Mouse (Mus musculus): Measurements from ENCODE around the gene Uhrf1bp1. TPM values are rescaled to one million over a fixed set of nuclear protein-coding genes. Genes with fewer than 3 reads are reported as not detected.

Gene Uhrf1bp1
- polyA plus RNA-seq, 1 experiment, result 16.4 TPM

GRCm38 (mm10) chr17:27839469-27840252 is 16.6 kb upstream of the Uhrf1bp1 start:
- TF ChIP-seq TCF3 (IDR thresholded peaks at IDR 0.05; ENCODE audit: insufficient read length, low read depth), result no peak
- TF ChIP-seq CEBPB (IDR thresholded peaks at IDR 0.05; ENCODE audit: insufficient read depth, poor library complexity, severe bottlenecking), result no peak
- peak; percentile 10 for TF ChIP-seq MAX (IDR thresholded peaks at IDR 0.05; ENCODE audit: low read depth)
- TF ChIP-seq POLR2A (IDR thresholded peaks at IDR 0.05; ENCODE audit: insufficient read length, low read depth), result peak; percentile 85
- TF ChIP-seq POLR2AphosphoS2 (IDR thresholded peaks at IDR 0.05; ENCODE audit: insufficient read length, low read depth), result peak; percentile 94
- TF ChIP-seq SRF (IDR thresholded peaks at IDR 0.05; ENCODE audit: control insufficient read depth, insufficient read length, low read depth), result peak; percentile 93
- peak in 1 of 3 experiments; percentile 22 for TF ChIP-seq MYOG (IDR thresholded peaks at IDR 0.05; ENCODE audit: control insufficient read depth in 1 of 3, insufficient read depth in 1 of 3, insufficient read length in 2 of 3, low read depth in 2 of 3)
- TF ChIP-seq E2F4 (IDR thresholded peaks at IDR 0.05; ENCODE audit: insufficient read depth), result no peak
- peaks cover 8% of the 10 kb centered on the region for H3K36me3 ChIP-seq (ENCODE audit: control insufficient read depth, insufficient read depth)
- peak overlapping the region; percentile 99 for H3K4me2 ChIP-seq (ENCODE audit: low read depth)
- peak overlapping the region; percentile 64 for H3ac ChIP-seq (ENCODE audit: control insufficient read depth, insufficient read length)
- H3K27me3 ChIP-seq (ENCODE audit: control insufficient read depth, insufficient read depth, insufficient read length), result peaks cover 5% of the 10 kb centered on the region
- peaks cover 14% of the 10 kb centered on the region for H3K79me2 ChIP-seq (ENCODE audit: control insufficient read depth, insufficient read depth)
- peak overlapping the region; percentile 87 for H3K4me3 ChIP-seq

GRCm38 (mm10) chr17:27848351-27848750 is 7.9 kb upstream of the Uhrf1bp1 start:
- no peak overlapping the region for H3K4me2 ChIP-seq (ENCODE audit: low read depth)
- no peak overlapping the region for H3ac ChIP-seq (ENCODE audit: control insufficient read depth, insufficient read length)
- peaks cover 58% of the 10 kb centered on the region for H3K36me3 ChIP-seq (ENCODE audit: control insufficient read depth, insufficient read depth)
- TF ChIP-seq POLR2AphosphoS2 (IDR thresholded peaks at IDR 0.05; ENCODE audit: insufficient read length, low read depth) (no peak), REST (IDR thresholded peaks at IDR 0.05; ENCODE audit: insufficient read depth, insufficient read length) (no peak), TCF3 (IDR thresholded peaks at IDR 0.05; ENCODE audit: insufficient read length, low read depth) (no peak), MYOG (IDR thresholded peaks at IDR 0.05; ENCODE audit: control insufficient read depth in 1 of 3, insufficient read depth in 1 of 3, insufficient read length in 2 of 3, low read depth in 2 of 3) (no peak), TCF12 (IDR thresholded peaks at IDR 0.05; ENCODE audit: insufficient read depth, poor library complexity, severe bottlenecking) (no peak), CEBPB (IDR thresholded peaks at IDR 0.05; ENCODE audit: insufficient read depth, poor library complexity, severe bottlenecking) (no peak), POLR2A (IDR thresholded peaks at IDR 0.05; ENCODE audit: insufficient read length, low read depth) (no peak), E2F4 (IDR thresholded peaks at IDR 0.05; ENCODE audit: insufficient read depth) (no peak), USF1 (IDR thresholded peaks at IDR 0.05; ENCODE audit: low read depth) (no peak), MYOD1 (IDR thresholded peaks at IDR 0.05; ENCODE audit: control insufficient read depth in 1 of 3, insufficient read length in 2 of 3, low read depth in 2 of 3) (no peak), MAX (IDR thresholded peaks at IDR 0.05; ENCODE audit: low read depth) (no peak), SRF (IDR thresholded peaks at IDR 0.05; ENCODE audit: control insufficient read depth, insufficient read length, low read depth) (no peak)
- H3K27me3 ChIP-seq (ENCODE audit: control insufficient read depth, insufficient read depth, insufficient read length), result no peaks in the 10 kb centered on the region
- H3K79me2 ChIP-seq (ENCODE audit: control insufficient read depth, insufficient read depth), result no peaks in the 10 kb centered on the region
- no peak overlapping the region for H3K4me3 ChIP-seq

- peaks cover 44% of the 10 kb centered on the region for H3K36me3 ChIP-seq (ENCODE audit: control insufficient read depth, insufficient read depth)
- no peak overlapping the region for H3K4me2 ChIP-seq (ENCODE audit: low read depth)
- no peak overlapping the region for H3ac ChIP-seq (ENCODE audit: control insufficient read depth, insufficient read length)
- TF ChIP-seq TCF3 (IDR thresholded peaks at IDR 0.05; ENCODE audit: insufficient read length, low read depth) (no peak), POLR2AphosphoS2 (IDR thresholded peaks at IDR 0.05; ENCODE audit: insufficient read length, low read depth) (no peak), USF1 (IDR thresholded peaks at IDR 0.05; ENCODE audit: low read depth) (no peak), MAX (IDR thresholded peaks at IDR 0.05; ENCODE audit: low read depth) (no peak), SRF (IDR thresholded peaks at IDR 0.05; ENCODE audit: control insufficient read depth, insufficient read length, low read depth) (no peak), CEBPB (IDR thresholded peaks at IDR 0.05; ENCODE audit: insufficient read depth, poor library complexity, severe bottlenecking) (no peak), POLR2A (IDR thresholded peaks at IDR 0.05; ENCODE audit: insufficient read length, low read depth) (no peak), MYOG (IDR thresholded peaks at IDR 0.05; ENCODE audit: control insufficient read depth in 1 of 3, insufficient read depth in 1 of 3, insufficient read length in 2 of 3, low read depth in 2 of 3) (no peak), E2F4 (IDR thresholded peaks at IDR 0.05; ENCODE audit: insufficient read depth) (no peak)
- H3K79me2 ChIP-seq (ENCODE audit: control insufficient read depth, insufficient read depth), result no peaks in the 10 kb centered on the region
- no peaks in the 10 kb centered on the region for H3K27me3 ChIP-seq (ENCODE audit: control insufficient read depth, insufficient read depth, insufficient read length)
- no peak overlapping the region for H3K4me3 ChIP-seq
Observed at GRCm38 (mm10) chr17:27851076-27851475, 5.2 kb upstream of the Uhrf1bp1 start.

- Histone ChIP-seq H3ac (ENCODE audit: control insufficient read depth, insufficient read length) (peak overlapping the region; percentile 58), H3K4me2 (ENCODE audit: low read depth) (peak overlapping the region; percentile 88)
Observed at GRCm38 (mm10) chr17:27856798-27857648, 782 bp downstream of the Uhrf1bp1 start.

More at GRCm38 (mm10) chr17:27856798-27857648, 782 bp downstream of the Uhrf1bp1 start:
- Histone ChIP-seq H3K36me3 (ENCODE audit: control insufficient read depth, insufficient read depth) (peaks cover 4% of the 10 kb centered on the region), H3K4me3 (peak overlapping the region; percentile 59), H3K27me3 (ENCODE audit: control insufficient read depth, insufficient read depth, insufficient read length) (no peaks in the 10 kb centered on the region), H3K79me2 (ENCODE audit: control insufficient read depth, insufficient read depth) (peaks cover 42% of the 10 kb centered on the region)
- TF ChIP-seq MYOG (IDR thresholded peaks at IDR 0.05; ENCODE audit: control insufficient read depth in 1 of 3, insufficient read depth in 1 of 3, insufficient read length in 2 of 3, low read depth in 2 of 3), result peak in 1 of 3 experiments; percentile 3
- TF ChIP-seq MAX (IDR thresholded peaks at IDR 0.05; ENCODE audit: low read depth), result no peak
- TF ChIP-seq POLR2AphosphoS2 (IDR thresholded peaks at IDR 0.05; ENCODE audit: insufficient read length, low read depth), result no peak
- no peak for TF ChIP-seq USF1 (IDR thresholded peaks at IDR 0.05; ENCODE audit: low read depth)
- no peak for TF ChIP-seq E2F4 (IDR thresholded peaks at IDR 0.05; ENCODE audit: insufficient read depth)
- TF ChIP-seq TCF12 (IDR thresholded peaks at IDR 0.05; ENCODE audit: insufficient read depth, poor library complexity, severe bottlenecking), result no peak
- TF ChIP-seq REST (IDR thresholded peaks at IDR 0.05; ENCODE audit: insufficient read depth, insufficient read length), result no peak
- TF ChIP-seq POLR2A (IDR thresholded peaks at IDR 0.05; ENCODE audit: insufficient read length, low read depth), result peak; percentile 44
- TF ChIP-seq SRF (IDR thresholded peaks at IDR 0.05; ENCODE audit: control insufficient read depth, insufficient read length, low read depth), result no peak
- TF ChIP-seq TCF3 (IDR thresholded peaks at IDR 0.05; ENCODE audit: insufficient read length, low read depth), result no peak
- TF ChIP-seq MYOD1 (IDR thresholded peaks at IDR 0.05; ENCODE audit: control insufficient read depth in 1 of 3, insufficient read length in 2 of 3, low read depth in 2 of 3), result no peak
- peak; percentile 82 for TF ChIP-seq CEBPB (IDR thresholded peaks at IDR 0.05; ENCODE audit: insufficient read depth, poor library complexity, severe bottlenecking)

Data from myocyte (in vitro differentiated cells).